Mouse (Mus musculus): ENCODE measurements around the gene Hnrnpf.

DNA sequence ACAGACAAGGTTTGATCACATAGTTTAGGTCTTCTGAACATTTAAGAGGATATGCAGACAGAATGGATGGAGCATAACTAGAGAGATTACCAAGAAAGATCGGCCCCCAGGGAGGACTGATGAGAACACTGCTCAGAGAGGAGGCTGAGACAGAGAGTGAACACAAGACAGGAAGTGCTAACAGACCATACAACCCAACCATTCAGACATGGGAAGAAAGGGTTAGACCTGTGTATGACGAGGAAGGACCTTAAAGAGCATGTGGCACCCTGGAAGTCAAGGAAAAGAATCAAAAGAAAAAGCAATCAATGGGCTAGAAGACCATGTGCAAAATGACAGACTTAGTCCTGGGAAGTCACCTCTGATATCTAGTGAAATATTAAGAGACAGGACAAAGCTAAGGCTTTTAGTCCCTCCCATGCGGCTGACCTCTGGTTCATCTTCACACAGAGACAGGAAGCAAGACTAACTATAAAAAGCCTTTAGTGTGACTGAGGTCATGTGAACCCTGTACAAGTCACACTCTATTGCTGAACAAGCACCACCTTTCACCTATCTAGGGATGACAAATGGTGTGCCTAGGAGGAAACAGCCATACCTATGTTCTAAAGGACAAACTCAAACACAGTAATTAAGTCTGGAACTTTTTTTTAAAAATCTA, 25.4 kb upstream of the Hnrnpf start:
- TF ChIP-seq CTCF (IDR thresholded peaks at IDR 0.05; ENCODE audit: low read depth, low read length) (no peak), EP300 (IDR thresholded peaks at IDR 0.05; ENCODE audit: insufficient read depth, low read depth, low read length) (no peak)
